Mouse (Mus musculus) lung, embryonic 16.5 days (tissue): ENCODE measurements at regions not wholly inside any gene's neighbourhood (a gene's known extent, or its start where the extent isn't known, plus 50 kb on each side); places are given as distances from the start of the nearest gene placed in this dataset.

Experiments used
- ATAC-seq: fragments of 200-750 bp; cut with Nextera tagmentation; 2 replicates; pipeline ENCODE4 v1.8.0; 2017; ENCODE audit warnings: low read depth, mild to moderate bottlenecking, moderate library complexity
- H3K27ac ChIP-seq: fragments of 300-500 bp; sonication (generic); 2 replicates; pipeline ENCODE4 v1.5.1; 2014; ENCODE audit warnings: mild to moderate bottlenecking, control low read depth, low read length
- H3K27me3 ChIP-seq: fragments of 300-500 bp; sonication (generic); 2 replicates; pipeline ENCODE4 v1.6.1; 2014; ENCODE audit warnings: low read depth, low read length, mixed read lengths; ENCODE audit not compliant: control insufficient read depth, insufficient read depth
- H3K36me3 ChIP-seq: fragments of 300-500 bp; sonication (generic); 2 replicates; pipeline ENCODE4 v1.6.1; 2014; ENCODE audit warnings: low read length; ENCODE audit not compliant: control insufficient read depth, insufficient read depth
- H3K4me1 ChIP-seq: fragments of 300-500 bp; sonication (generic); replicated peaks from 2 replicates; pipeline ENCODE4 v1.6.1; 2014; ENCODE audit warnings: low read length, mixed read lengths; ENCODE audit not compliant: control insufficient read depth, insufficient read depth
- H3K4me2 ChIP-seq: fragments of 300-500 bp; sonication (generic); 2 replicates; pipeline ENCODE4 v1.6.1; 2014; ENCODE audit warnings: low read depth, low read length, control low read depth
- H3K4me3 ChIP-seq: fragments of 300-500 bp; sonication (generic); 2 replicates; pipeline ENCODE4 v1.5.1; 2014; ENCODE audit warnings: mild to moderate bottlenecking, low read length, control low read depth
- H3K9ac ChIP-seq: fragments of 300-500 bp; sonication (generic); 2 replicates; pipeline ENCODE4 v1.6.1; 2014; ENCODE audit warnings: low read length, control low read depth
- H3K9me3 ChIP-seq: fragments of 300-500 bp; sonication (generic); 2 replicates; pipeline ENCODE4 v1.6.1; 2016; ENCODE audit warnings: low read length; ENCODE audit not compliant: control insufficient read depth
- WGBS: fragments of 180-500 bp; shearing (Covaris S2); extraction: QIAGEN DNeasy Blood & Tissue Kit; methylation state at CpG from one replicate; pipeline ENCODE4 v1.1.7; 2014; 5-methylcytosine and 5-hydroxymethylcytosine counted together

DNA sequence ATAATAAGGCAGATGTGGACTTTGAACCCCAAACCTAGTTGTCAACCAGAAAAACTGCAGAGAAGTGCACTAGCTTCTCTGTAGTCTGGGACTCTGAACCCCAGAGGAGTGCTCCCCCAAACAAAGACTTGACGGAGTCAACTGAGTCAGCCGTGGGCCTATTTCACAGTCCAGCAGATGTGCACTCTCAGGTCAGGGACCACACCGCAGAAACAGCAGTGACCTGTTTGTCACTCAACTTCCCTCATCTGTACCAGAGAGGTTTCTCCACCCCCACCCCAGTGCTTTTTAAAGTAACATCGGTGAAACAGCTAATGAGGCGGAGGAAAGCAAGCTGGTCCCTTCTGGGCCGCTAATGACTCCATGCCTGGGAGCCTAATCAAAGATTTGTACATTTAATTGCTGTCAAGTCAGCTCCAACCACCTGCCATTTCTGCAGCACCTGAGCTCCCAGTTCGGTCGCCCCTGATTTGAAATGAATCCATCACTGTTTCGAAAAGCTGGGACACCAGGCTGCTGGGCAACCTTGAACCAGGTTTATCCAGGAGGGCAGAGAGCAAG, 276.5 kb downstream of the Cog6 start:
- H3K27ac ChIP-seq, result no peak overlapping the region
- no peaks in the 10 kb centered on the region for H3K9me3 ChIP-seq
- no peak overlapping the region for H3K4me2 ChIP-seq
- no peak for ATAC-seq
- WGBS, result 68% methylated on average over 9 of the region's 9 CpGs
- H3K36me3 ChIP-seq, result no peaks in the 10 kb centered on the region
- peaks cover 7% of the 10 kb centered on the region for H3K4me1 ChIP-seq
- no peak overlapping the region for H3K9ac ChIP-seq
- H3K27me3 ChIP-seq, result no peaks in the 10 kb centered on the region
- H3K4me3 ChIP-seq, result no peak overlapping the region

DNA sequence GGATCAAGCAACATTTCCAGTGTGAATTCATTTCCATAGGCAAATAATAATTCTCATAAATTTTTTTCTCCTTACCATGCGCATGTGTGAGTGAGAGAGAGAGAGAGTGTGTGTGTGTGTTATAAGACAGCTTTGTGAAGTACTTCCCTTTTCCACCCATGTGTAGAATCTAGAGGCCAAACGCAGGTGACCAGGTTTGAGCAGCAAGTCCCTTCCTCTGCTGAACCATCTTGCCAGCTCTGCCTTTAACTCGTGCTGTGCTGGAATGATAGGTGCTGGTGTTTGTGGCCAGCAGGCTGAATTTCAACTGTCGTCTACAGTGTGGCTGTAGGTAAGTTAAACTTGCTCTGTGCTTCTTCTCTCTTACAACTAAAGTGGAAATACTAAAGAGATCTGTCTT, 277.5 kb downstream of the Cog6 start:
- Histone ChIP-seq H3K4me1 (peaks cover 4% of the 10 kb centered on the region), H3K9me3 (no peaks in the 10 kb centered on the region), H3K36me3 (no peaks in the 10 kb centered on the region), H3K27ac (no peak overlapping the region), H3K27me3 (no peaks in the 10 kb centered on the region), H3K4me3 (no peak overlapping the region), H3K4me2 (no peak overlapping the region), H3K9ac (no peak overlapping the region)
- ATAC-seq, result no peak
- WGBS, result 43% methylated on average over 4 of the region's 4 CpGs

DNA sequence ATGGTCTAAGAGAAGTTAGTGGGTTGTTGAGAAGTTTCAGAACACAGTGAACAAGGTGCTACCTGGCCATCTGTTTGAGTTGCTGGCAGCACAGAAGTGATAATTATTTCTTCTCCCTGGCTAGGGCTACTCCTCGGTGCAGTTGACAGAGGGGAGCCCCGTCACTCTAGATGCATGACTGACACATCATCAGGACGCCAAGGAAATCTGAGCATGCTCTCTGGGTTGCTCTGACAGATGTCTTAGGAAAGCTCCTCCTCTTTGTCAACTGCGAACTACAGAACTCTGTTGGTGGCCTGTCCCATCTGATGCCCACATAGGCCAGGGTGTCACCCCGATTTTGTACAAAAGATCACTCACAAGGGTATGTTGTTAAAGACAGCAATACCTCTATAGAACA, 278.7 kb downstream of the Cog6 start:
- H3K9me3 ChIP-seq, result no peaks in the 10 kb centered on the region
- H3K36me3 ChIP-seq, result no peaks in the 10 kb centered on the region
- no peak overlapping the region for H3K4me3 ChIP-seq
- 42% methylated on average over 5 of the region's 5 CpGs for WGBS
- no peaks in the 10 kb centered on the region for H3K27me3 ChIP-seq
- no peak overlapping the region for H3K4me2 ChIP-seq
- H3K9ac ChIP-seq, result no peak overlapping the region
- no peak overlapping the region for H3K27ac ChIP-seq
- no peak for ATAC-seq
- no peaks in the 10 kb centered on the region for H3K4me1 ChIP-seq

DNA sequence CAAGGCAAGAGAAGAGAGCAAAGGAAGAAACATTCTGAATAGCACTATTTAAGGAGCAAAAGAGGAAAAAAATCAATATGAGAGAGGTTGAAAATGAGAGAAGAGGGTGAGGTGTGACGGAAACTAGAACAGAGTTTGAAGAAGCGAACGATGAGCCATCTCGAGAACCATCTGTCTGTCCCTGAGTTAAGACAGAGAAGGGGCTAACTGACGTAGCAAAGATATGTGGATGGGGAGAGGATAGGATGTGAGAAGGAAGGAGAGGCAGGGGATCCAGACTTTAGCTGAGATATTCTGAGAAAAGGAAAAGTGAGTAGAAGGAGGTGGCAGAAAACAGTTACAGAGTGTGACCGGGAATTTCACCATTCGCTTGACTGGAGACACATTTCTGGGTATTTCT, 281.1 kb downstream of the Cog6 start:
- no peak for ATAC-seq
- H3K36me3 ChIP-seq, result no peaks in the 10 kb centered on the region
- no peaks in the 10 kb centered on the region for H3K4me1 ChIP-seq
- H3K4me2 ChIP-seq, result no peak overlapping the region
- H3K27ac ChIP-seq, result no peak overlapping the region
- WGBS, result 89% methylated on average over 7 of the region's 7 CpGs
- H3K27me3 ChIP-seq, result no peaks in the 10 kb centered on the region
- no peaks in the 10 kb centered on the region for H3K9me3 ChIP-seq
- H3K4me3 ChIP-seq, result no peak overlapping the region
- no peak overlapping the region for H3K9ac ChIP-seq

DNA sequence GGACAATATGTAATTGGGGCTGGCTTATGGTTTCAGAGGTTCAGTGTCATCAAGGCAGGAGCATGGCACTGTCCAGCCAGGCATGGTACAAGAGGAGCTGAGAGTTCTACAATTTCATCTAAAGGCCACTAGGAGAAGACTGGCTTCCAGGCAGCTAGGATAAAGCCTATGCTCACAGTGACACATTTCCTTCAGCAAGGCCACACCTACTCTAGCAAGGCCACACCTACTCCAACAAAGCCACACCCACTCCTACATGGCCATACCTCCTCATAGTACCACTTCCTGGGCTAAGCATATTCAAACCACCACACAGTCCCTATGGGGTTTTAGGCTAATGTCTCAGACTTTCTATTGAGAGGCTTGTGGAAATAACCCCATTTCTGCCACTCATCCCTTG, 285.1 kb downstream of the Cog6 start:
- Histone ChIP-seq H3K4me3 (no peak overlapping the region), H3K9ac (no peak overlapping the region), H3K9me3 (no peaks in the 10 kb centered on the region), H3K36me3 (no peaks in the 10 kb centered on the region), H3K4me2 (no peak overlapping the region), H3K4me1 (peaks cover 3% of the 10 kb centered on the region), H3K27ac (no peak overlapping the region), H3K27me3 (no peaks in the 10 kb centered on the region)
- no peak for ATAC-seq

DNA sequence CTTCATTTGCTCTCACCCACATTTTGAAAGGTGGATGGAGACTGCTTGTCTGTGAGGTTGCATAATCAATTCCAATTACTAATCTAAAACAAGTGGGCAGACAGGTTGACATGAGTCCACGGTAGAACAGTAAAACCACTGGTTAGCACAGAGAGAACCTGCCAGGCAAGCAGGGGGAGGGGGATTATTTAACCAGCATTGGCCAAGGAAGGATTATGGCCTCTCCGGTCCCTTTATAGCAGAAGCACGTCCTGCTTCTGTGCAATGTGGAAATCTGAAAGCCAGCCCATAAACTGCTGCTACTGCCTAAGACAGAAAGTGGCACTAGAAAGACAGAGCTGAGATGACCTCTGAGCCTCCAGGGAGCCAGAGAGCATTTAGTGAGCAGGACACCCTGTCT, 285.5 kb downstream of the Cog6 start:
- H3K4me1 ChIP-seq, result peaks cover 3% of the 10 kb centered on the region
- H3K27ac ChIP-seq, result no peak overlapping the region
- 74% methylated on average over 3 of the region's 3 CpGs for WGBS
- no peaks in the 10 kb centered on the region for H3K27me3 ChIP-seq
- H3K9ac ChIP-seq, result no peak overlapping the region
- no peaks in the 10 kb centered on the region for H3K9me3 ChIP-seq
- no peaks in the 10 kb centered on the region for H3K36me3 ChIP-seq
- no peak overlapping the region for H3K4me2 ChIP-seq
- H3K4me3 ChIP-seq, result no peak overlapping the region
- no peak for ATAC-seq

DNA sequence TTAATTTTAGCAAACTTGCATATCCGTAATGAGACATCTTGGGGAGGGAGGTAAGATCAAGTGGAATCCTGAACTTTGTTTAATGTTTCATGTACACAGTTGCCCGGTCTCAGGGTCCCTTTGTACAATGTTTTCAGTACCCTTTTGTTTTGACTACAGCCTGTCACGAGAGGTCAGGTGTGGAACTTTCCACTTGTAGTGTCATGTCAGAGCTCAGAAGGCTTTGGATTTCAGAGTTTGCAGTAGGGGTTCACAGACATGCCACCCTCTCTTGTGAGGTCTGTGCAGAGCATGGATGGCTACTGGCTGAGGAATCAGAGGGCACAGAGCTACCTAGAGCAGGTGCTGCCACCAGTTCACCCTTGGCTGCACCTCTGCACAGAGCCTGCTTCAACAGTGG, 287.3 kb downstream of the Cog6 start:
- Histone ChIP-seq H3K4me1 (peaks cover 3% of the 10 kb centered on the region), H3K36me3 (no peaks in the 10 kb centered on the region), H3K4me3 (no peak overlapping the region), H3K4me2 (no peak overlapping the region), H3K9me3 (no peaks in the 10 kb centered on the region), H3K27ac (no peak overlapping the region), H3K9ac (no peak overlapping the region), H3K27me3 (no peaks in the 10 kb centered on the region)
- 58% methylated on average over 3 of the region's 3 CpGs for WGBS
- ATAC-seq, result no peak

DNA sequence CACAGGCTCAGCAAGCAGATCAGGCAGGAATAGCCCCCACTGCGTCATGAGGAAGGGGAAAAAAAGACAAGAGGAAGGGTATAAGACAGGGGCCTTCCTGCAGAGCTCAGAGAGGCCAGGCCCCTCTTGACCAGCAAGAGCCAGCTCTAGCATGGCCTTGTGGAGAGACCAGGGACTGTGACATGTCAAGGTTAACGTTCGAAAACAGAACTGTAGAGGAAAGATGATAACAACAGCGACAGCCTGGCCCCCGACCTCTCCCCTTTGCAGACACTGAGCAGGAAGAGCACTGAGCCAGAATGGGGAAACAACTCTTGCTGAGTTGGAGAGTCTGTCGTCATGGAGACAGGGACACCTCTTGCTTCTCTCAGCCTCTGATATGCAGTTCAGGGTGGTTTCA, 288.2 kb downstream of the Cog6 start:
- no peaks in the 10 kb centered on the region for H3K27me3 ChIP-seq
- 49% methylated on average over 6 of the region's 6 CpGs for WGBS
- H3K36me3 ChIP-seq, result no peaks in the 10 kb centered on the region
- no peak overlapping the region for H3K4me3 ChIP-seq
- no peak overlapping the region for H3K9ac ChIP-seq
- ATAC-seq, result peak; percentile 31; the same call in 1 of the 2 replicates
- H3K27ac ChIP-seq, result no peak overlapping the region
- H3K4me2 ChIP-seq, result no peak overlapping the region
- H3K9me3 ChIP-seq, result no peaks in the 10 kb centered on the region
- peaks cover 3% of the 10 kb centered on the region for H3K4me1 ChIP-seq

DNA sequence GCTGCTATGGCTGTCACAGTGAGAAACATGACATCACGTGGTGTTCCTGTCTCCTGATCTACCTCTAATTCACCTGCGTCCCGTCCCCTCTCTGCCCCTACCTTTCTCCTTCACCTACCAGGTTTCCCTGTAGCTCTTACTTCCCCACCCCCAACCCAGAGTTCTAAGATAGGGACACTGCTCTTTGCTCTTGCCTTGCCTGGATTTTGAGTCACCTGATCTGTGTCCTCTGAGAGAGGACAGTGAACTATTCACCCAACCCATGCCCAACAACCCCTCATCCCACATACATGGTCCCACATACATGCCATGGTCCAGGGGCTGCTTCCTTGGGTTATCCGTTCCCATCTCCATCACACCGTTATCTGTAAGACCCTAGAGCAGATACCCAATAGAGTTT, 288.6 kb downstream of the Cog6 start:
- H3K4me2 ChIP-seq, result no peak overlapping the region
- no peaks in the 10 kb centered on the region for H3K36me3 ChIP-seq
- ATAC-seq, result no peak
- no peak overlapping the region for H3K27ac ChIP-seq
- WGBS, result 87% methylated on average over 5 of the region's 5 CpGs
- peaks cover 3% of the 10 kb centered on the region for H3K4me1 ChIP-seq
- H3K27me3 ChIP-seq, result no peaks in the 10 kb centered on the region
- H3K9ac ChIP-seq, result no peak overlapping the region
- no peaks in the 10 kb centered on the region for H3K9me3 ChIP-seq
- H3K4me3 ChIP-seq, result no peak overlapping the region

DNA sequence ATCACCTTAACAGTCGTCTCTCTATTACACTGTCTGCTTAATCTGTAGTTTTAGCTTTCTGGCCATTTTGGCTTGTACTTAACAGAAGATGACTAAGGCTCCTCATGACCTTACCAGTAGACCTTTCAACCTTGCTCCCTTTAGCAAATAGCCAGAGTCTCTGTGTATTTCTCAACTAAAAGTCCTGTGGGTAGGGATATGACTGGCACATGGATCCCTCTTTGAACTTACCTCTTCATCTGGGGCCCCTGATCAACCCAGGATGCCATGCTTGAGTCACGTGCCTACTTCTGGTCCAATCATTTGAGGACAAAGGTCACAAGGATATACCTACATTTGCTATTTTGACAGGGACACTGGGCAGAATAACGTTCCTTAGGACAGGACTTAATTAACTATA, 292.7 kb downstream of the Cog6 start:
- H3K27ac ChIP-seq, result no peak overlapping the region
- H3K27me3 ChIP-seq, result no peaks in the 10 kb centered on the region
- no peaks in the 10 kb centered on the region; the same call in 1 of the 2 replicates for H3K4me1 ChIP-seq
- H3K36me3 ChIP-seq, result no peaks in the 10 kb centered on the region
- no peak for ATAC-seq
- H3K4me3 ChIP-seq, result no peak overlapping the region
- 77% methylated on average over 3 of the region's 3 CpGs for WGBS
- H3K4me2 ChIP-seq, result no peak overlapping the region
- no peak overlapping the region for H3K9ac ChIP-seq
- no peaks in the 10 kb centered on the region for H3K9me3 ChIP-seq
